Mouse (Mus musculus) spleen, postnatal 14 days (tissue): ENCODE results near the gene Lrrc18.

Source experiments
- DNase-seq, 2 experiments: peaks; one replicate each; pipeline ENCODE4 v3.0.0; 2021 to 2022; ENCODE audit warnings: low spot score in 2 of 2

The Lrrc18 gene

GRCm38 (mm10) chr14:32991082-32991481 is at the start of gene Lrrc18:
Gene Lrrc18, plus strand, starts transcription at chr14:32991382.
- DNase-seq: no peak

GRCm38 (mm10) chr14:32947512-32947911 is 43.7 kb upstream of the Lrrc18 start:
- DNase-seq: no peak

GRCm38 (mm10) chr14:32950312-32951301 is 40.6 kb upstream of the Lrrc18 start:
- peak in 1 of 2 experiments; percentile 7 for DNase-seq

- DNase-seq: no peak
Observed at GRCm38 (mm10) chr14:32956486-32956885, 34.7 kb upstream of the Lrrc18 start.

- DNase-seq: no peak
Observed at GRCm38 (mm10) chr14:32958671-32959070, 32.5 kb upstream of the Lrrc18 start.

- peak in 1 of 2 experiments; percentile 15 for DNase-seq
Observed at GRCm38 (mm10) chr14:32960481-32960880, 30.7 kb upstream of the Lrrc18 start.

GRCm38 (mm10) chr14:32964742-32965141 is 26.4 kb upstream of the Lrrc18 start:
- DNase-seq: no peak

- DNase-seq: no peak
Observed at GRCm38 (mm10) chr14:32970700-32971099, 20.5 kb upstream of the Lrrc18 start.

- DNase-seq: no peak
Observed at GRCm38 (mm10) chr14:32984176-32984738, 6.9 kb upstream of the Lrrc18 start.

- DNase-seq: no peak
Observed at GRCm38 (mm10) chr14:32986659-32987058, 4.5 kb upstream of the Lrrc18 start.

GRCm38 (mm10) chr14:32994954-32995636 is 3.9 kb downstream of the Lrrc18 start:
- no peak for DNase-seq

- no peak for DNase-seq
Observed at GRCm38 (mm10) chr14:32999511-32999910, 8.3 kb downstream of the Lrrc18 start.

- no peak for DNase-seq
Observed at GRCm38 (mm10) chr14:33000112-33000979, 9.2 kb downstream of the Lrrc18 start.

GRCm38 (mm10) chr14:33005114-33005513 is 13.9 kb downstream of the Lrrc18 start:
- DNase-seq: no peak

GRCm38 (mm10) chr14:33007638-33008037 is 16.5 kb downstream of the Lrrc18 start:
- no peak for DNase-seq

GRCm38 (mm10) chr14:33019050-33019449 is 27.9 kb downstream of the Lrrc18 start:
- no peak for DNase-seq

- no peak for DNase-seq
Observed at GRCm38 (mm10) chr14:33019606-33020005, 28.4 kb downstream of the Lrrc18 start.

GRCm38 (mm10) chr14:33030849-33031248 is 39.7 kb downstream of the Lrrc18 start:
- no peak for DNase-seq

- DNase-seq: no peak
Observed at GRCm38 (mm10) chr14:33033424-33033823, 42.2 kb downstream of the Lrrc18 start.

GRCm38 (mm10) chr14:33035386-33035785 is 44.2 kb downstream of the Lrrc18 start:
- DNase-seq: no peak

- no peak for DNase-seq
Observed at GRCm38 (mm10) chr14:33036811-33037210, 45.6 kb downstream of the Lrrc18 start.
